Mouse (Mus musculus) liver, adult (tissue): ENCODE data around the gene Gpr33.

Experiments used
- GATA4 ChIP-seq: IDR thresholded peaks from 2 replicates; pipeline ENCODE4 v1.6.1; 2014; ENCODE audit warnings: mild to moderate bottlenecking, low read length; ENCODE audit not compliant: insufficient replicate concordance

The Gpr33 gene

DNA sequence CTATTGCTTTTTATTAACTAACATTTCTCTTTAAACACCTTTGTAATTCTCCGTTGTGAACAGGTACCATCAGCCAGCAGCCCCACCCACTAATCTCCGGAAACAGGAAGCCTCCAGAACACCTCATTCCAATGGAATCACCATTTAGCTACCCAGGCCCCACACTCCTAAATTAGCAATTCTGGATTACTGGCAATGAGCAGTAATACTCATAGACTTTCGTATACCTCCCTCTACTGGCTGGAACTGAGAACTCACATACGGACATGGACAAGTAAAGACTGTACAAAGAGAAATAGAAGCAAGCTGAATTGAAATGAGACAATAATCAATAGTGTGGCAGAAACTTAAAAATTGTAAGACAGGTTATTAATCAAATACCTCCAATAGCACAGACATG is 26.3 kb downstream of the Gpr33 start:
- no peak for TF ChIP-seq GATA4

DNA sequence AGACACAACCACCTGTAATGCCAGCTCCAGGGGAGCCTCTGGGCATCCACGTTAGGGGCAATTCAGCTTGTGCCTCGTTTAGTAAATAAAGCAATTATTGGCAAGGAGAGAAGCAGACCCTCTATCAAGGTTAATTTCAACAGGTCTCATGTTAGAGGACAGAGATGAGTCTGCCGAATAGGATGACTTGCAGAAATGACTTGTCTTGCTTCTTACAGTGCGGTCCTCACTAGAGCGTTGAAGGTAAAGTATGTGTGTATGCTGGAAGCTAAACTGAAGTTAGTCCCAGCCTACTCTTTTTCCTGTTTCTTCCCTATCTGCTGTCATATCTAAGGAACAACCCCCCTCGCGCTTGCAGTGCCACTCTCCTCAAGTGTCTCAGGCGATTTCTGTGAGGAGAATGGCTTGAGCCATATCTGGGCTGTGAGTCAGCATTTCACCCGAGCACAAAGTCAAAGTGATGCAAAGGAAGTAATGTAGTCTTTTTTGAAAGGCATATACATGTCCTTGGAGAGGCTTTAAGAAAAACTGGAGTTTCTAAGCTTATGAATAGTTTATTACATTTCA is 29.4 kb downstream of the Gpr33 start:
- no peak for TF ChIP-seq GATA4

DNA sequence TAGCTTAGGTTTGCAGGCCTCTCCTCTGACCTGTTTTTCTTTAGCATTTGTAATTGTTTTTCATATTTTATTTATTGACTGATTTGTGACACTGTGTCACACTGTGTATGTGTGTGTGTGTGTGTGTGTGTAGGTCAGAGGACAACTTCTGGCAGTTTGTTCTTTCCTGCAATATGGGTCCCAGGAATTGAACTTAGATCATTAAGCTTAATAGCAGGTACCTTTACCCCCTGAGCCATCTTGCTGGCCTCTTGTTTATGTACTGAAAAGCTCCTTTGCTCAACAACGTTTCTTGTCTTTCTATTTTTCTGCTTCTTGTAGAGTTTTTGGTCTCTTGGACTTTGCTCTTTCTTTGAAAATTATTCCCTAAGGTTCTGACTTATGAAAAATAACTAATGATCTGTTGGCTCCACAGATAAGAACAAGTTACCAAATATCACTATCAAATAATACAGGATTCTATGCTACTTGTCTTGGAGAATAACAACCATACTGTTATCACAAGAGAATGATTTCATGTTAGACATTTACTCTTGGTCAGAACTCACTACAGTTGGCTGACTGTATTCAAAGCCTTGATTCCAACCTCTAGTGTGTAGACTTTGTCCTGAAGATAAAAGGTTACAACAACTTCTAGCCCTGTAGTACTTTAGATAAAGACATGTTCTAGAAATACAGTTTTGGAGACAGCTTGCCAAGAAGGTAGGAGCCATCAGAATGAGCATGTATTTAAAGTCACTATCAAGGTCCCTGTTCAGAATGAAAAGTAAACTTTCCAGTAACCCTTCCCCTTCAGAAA is 31.9 kb downstream of the Gpr33 start:
- no peak for TF ChIP-seq GATA4

DNA sequence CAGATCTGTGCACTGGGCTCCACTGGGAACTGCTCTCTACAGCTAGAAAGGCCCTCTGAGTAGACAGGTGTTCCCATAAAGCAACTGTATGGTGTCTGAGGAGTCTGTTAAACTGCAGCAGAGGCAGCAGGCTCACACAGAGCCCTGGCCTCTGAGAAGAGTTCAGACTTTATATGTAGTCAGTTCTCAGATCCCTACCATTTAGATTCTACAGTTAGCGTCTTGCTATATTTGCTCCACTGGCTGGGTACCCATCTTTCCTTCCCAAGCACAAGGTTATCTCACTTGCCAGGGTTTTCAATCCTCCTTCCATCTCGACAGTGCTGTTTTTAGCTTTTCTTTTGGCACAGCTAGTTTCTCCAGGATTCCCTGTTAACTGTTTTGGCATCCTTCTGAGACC is 37.2 kb downstream of the Gpr33 start:
- no peak for TF ChIP-seq GATA4

DNA sequence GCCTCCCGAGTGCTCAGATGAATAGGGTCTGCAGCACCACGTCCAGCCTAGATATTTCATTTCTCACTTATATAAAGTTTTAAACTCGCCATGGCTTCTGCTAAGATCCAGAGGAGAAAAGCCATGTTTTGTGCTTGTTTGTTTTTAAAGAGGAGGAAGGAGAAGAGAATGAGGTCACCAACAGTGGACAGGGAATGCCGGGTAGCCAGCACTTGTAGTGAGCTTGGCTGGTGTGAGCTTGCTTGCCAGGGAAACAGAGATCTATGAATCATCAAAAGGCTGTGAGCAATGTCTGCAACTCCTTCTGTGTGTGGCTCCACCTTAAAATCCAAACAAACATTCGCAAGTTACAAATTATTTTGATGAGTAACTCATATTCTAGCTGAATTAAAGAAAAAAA is 39.3 kb downstream of the Gpr33 start:
- no peak for TF ChIP-seq GATA4

DNA sequence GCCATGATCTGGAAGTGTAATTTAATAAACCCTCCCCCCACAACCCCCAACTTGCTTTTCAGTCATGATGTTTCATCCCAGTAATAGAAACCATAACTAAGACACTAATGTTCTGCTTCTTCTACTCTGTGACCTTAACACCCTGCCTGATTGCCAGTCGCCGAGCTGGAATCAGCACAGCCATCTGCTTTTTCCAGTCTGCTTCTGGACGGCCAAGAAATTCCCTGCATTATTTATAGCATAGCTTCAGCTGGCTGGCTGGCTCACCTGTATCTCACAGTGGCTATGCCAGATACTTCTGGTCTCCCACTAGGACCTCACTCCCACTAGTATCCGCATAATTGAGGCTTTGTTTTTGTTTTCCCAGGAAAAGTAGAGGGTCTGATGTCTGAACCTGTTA is 42.0 kb downstream of the Gpr33 start:
- no peak for TF ChIP-seq GATA4

DNA sequence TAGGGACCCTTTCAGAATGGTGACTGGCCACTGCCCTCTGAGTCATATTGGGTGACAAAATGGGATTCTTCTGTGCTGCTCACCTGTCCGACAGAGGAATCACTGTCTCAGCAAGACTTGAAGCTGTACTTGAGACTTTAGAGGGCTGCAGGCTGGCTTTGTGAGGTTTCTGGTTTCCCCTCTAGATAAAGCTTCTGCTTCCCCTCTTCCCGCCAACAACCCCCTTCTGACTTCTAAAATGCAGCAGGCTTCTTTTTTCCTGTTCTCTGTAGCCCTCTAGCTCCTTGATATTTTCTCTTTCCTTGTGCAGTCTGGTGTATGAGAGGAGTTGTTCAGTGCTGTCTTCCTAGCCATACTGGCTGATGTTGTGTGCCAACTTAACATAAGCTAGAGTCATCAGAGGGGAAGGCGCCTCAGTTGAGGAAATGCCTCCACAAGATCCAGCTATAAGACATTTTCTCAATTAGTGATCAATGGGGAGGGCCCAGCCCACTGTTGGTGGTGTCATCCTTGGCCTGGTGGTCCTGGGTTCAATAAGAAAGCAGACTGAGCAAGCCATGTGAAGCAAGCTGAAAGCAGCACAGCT is 42.6 kb downstream of the Gpr33 start:
- TF ChIP-seq GATA4, result no peak

DNA sequence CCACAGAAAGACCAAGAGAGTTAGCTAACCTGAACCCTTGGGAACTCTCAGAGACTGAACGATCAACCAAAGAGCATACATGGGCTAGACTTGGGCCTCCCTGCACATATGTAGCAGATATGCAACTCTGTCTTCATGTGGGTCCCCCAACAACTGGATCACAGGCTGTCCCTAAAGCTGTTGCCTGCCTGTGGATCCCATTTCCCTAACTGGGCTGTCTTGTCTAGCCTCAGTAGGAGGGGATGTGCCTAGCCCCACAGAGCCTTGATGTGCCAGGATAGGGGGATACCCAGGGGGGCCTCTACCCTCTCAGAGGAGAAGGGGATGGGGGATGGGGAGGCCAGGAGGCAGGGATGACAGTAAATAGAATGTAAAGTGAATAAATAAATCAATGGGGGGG is 44.2 kb downstream of the Gpr33 start:
- no peak for TF ChIP-seq GATA4

DNA sequence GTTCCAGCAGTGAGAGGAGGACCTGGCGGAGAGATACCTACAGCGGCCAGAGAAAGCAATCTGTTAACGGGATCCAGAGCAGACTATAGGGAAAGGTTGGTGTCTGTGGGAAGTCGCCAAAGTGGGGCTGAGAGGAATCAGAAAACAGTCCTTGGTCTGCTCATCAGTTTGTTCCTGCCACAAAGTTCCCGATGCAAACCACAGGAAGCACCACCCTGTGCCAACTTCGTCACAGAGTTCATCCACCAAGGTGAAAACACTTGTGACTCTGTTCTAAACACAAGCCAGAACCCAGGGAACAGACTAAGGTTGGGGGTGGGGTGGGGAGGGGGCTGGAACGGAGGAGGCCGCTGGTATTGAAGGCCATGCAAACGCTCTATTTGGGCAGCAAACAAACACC is 51.3 kb downstream of the Gpr33 start:
- no peak for TF ChIP-seq GATA4

DNA sequence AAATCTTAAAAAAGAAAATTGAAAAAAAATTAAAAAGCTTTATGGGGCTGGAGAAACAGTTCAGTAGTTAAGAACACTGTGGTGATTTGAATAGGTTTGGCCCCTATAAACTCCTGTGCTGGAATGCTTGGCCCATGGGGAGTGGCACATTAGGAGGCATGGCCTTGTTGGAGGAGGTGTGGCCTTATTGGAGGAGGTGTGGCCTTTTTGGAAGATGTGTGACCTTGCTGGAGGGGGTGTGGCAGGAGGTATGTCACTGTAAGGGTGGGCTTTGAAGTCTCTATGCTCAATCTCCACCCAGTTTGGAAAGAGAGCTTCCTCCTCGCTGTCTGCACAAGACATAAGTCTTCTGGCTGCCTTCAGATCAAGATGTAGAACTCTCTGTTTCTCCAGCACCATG is 53.5 kb downstream of the Gpr33 start:
- no peak for TF ChIP-seq GATA4
